Mouse (Mus musculus) heart, embryonic 13.5 days (tissue): ENCODE results near the gene Zfp334. TPM values are rescaled to one million over a fixed set of nuclear protein-coding genes. Genes with fewer than 3 reads are reported as not detected.

Experiments
- ATAC-seq: fragments of 200-750 bp; cut with Nextera tagmentation; 2 replicates; pipeline ENCODE4 v1.8.0; 2017; ENCODE audit warnings: moderate TSS enrichment; ENCODE audit not compliant: insufficient number of reproducible peaks, low FRiP score, low TSS enrichment; ENCODE audit errors: extremely low read depth
- H3K27ac ChIP-seq: fragments of 300-500 bp; sonication (generic); replicated peaks from 2 replicates; pipeline ENCODE4 v1.5.1; 2015; ENCODE audit warnings: moderate library complexity, mild to moderate bottlenecking, inconsistent platforms
- H3K27me3 ChIP-seq: fragments of 300-500 bp; sonication (generic); replicated peaks from 2 replicates; pipeline ENCODE4 v1.6.1; 2015; ENCODE audit warnings: mild to moderate bottlenecking, inconsistent platforms
- H3K36me3 ChIP-seq: fragments of 300-500 bp; sonication (generic); 2 replicates; pipeline ENCODE4 v1.6.1; 2015; ENCODE audit warnings: mild to moderate bottlenecking, inconsistent platforms
- H3K4me1 ChIP-seq: fragments of 300-500 bp; sonication (generic); 2 replicates; pipeline ENCODE4 v1.6.1; 2015; ENCODE audit warnings: inconsistent platforms
- H3K4me2 ChIP-seq: fragments of 300-500 bp; sonication (generic); 2 replicates; pipeline ENCODE4 v1.6.1; 2015; ENCODE audit warnings: inconsistent platforms, mild to moderate bottlenecking, moderate library complexity
- H3K4me3 ChIP-seq: fragments of 300-500 bp; sonication (generic); 2 replicates; pipeline ENCODE4 v1.5.1; 2015; ENCODE audit warnings: moderate library complexity, mild to moderate bottlenecking, inconsistent platforms
- H3K9ac ChIP-seq: fragments of 300-500 bp; sonication (generic); 2 replicates; pipeline ENCODE4 v1.6.1; 2015; ENCODE audit warnings: inconsistent platforms, mild to moderate bottlenecking, moderate library complexity
- H3K9me3 ChIP-seq: fragments of 300-500 bp; sonication (generic); 2 replicates; pipeline ENCODE4 v1.6.1; 2016; ENCODE audit warnings: inconsistent platforms
- WGBS: fragments of 180-500 bp; shearing (Covaris S2); methylation state at CpG from one replicate; pipeline ENCODE4 v1.1.7; 2015; ENCODE audit warnings: mixed read lengths; 5-methylcytosine and 5-hydroxymethylcytosine counted together
- polyA plus RNA-seq: library from polyadenylated mRNA; unstranded; fragments of >200 nt; fragmentation: Nextera tagmentation; extraction: Ambion mirVana; gene quantifications from 2 replicates; pipeline ENCODE4 v1.2.1, GENCODE M21; 2015

The Zfp334 gene
- polyA plus RNA-seq, 1 experiment from 2014 or later, result 5.1 TPM

DNA sequence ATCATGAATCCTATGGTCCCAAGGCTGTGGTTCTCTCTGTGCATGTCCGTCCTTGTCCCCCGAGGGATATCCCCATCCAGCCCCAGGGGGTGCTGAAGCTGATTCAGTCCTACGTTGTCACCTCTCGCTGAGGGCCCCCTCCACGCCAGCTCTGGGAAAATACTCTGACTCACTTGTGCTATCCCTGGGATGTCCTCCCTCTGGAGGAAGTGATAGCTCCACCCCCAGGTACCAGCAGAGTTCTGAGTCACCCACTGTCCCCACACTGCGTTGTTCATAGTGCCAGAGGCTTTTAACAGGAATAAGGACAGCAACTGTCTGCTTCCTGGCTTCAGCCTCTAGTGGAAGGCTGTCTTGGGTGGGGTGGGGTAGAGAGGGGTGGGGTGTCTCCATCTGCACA is 17.3 kb upstream of the Zfp334 start:
- WGBS, result 35% methylated on average over 6 of the region's 6 CpGs
- Histone ChIP-seq H3K27me3 (no peaks in the 10 kb centered on the region), H3K4me1 (peaks cover 26% of the 10 kb centered on the region), H3K9me3 (no peaks in the 10 kb centered on the region), H3K27ac (peak overlapping the region; percentile 48), H3K4me2 (no peak overlapping the region), H3K36me3 (no peaks in the 10 kb centered on the region), H3K9ac (no peak overlapping the region), H3K4me3 (no peak overlapping the region)
- no peak for ATAC-seq

DNA sequence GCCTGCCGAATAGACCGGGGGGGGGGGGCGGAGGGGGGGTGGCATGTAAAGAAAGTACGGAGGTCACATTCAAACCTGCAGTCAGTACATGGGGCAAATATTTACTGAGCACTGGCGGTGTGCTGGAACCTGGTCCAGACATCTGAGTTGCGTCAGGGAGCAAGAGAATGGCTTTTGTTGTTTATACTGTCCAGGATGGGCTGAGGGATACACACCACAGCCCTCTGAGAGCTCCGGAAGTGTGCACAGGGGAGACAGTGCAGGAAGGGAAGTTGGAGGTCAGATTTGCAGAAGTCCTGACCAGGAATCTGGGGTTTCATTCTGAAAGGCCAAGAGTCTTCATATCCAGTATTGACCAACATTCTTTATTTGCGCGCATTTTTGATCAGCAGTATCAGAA is 16.9 kb upstream of the Zfp334 start:
- H3K27ac ChIP-seq, result peak overlapping the region; percentile 48
- no peaks in the 10 kb centered on the region for H3K9me3 ChIP-seq
- WGBS, result 58% methylated on average over 9 of the region's 9 CpGs
- no peaks in the 10 kb centered on the region for H3K27me3 ChIP-seq
- H3K36me3 ChIP-seq, result no peaks in the 10 kb centered on the region
- peaks cover 26% of the 10 kb centered on the region for H3K4me1 ChIP-seq
- no peak overlapping the region for H3K4me2 ChIP-seq
- no peak overlapping the region for H3K4me3 ChIP-seq
- no peak overlapping the region for H3K9ac ChIP-seq
- ATAC-seq, result no peak

GRCm38 (mm10) chr2:165398164-165398785 is 10.2 kb upstream of the Zfp334 start:
- no peak overlapping the region for H3K4me3 ChIP-seq
- no peak overlapping the region for H3K9ac ChIP-seq

GRCm38 (mm10) chr2:165397502-165398163 is 9.6 kb upstream of the Zfp334 start:
- ATAC-seq, result no peak
- no peaks in the 10 kb centered on the region for H3K9me3 ChIP-seq
- H3K4me2 ChIP-seq, result no peak overlapping the region

More at GRCm38 (mm10) chr2:165398164-165398785, 10.2 kb upstream of the Zfp334 start:
- no peak for ATAC-seq
- H3K9me3 ChIP-seq, result no peaks in the 10 kb centered on the region
- no peak overlapping the region for H3K4me2 ChIP-seq
- no peak overlapping the region for H3K27ac ChIP-seq
- no peaks in the 10 kb centered on the region for H3K36me3 ChIP-seq
- H3K4me1 ChIP-seq, result peaks cover 21% of the 10 kb centered on the region
- 66% methylated on average over 14 of the region's 15 CpGs for WGBS
- no peaks in the 10 kb centered on the region for H3K27me3 ChIP-seq

DNA sequence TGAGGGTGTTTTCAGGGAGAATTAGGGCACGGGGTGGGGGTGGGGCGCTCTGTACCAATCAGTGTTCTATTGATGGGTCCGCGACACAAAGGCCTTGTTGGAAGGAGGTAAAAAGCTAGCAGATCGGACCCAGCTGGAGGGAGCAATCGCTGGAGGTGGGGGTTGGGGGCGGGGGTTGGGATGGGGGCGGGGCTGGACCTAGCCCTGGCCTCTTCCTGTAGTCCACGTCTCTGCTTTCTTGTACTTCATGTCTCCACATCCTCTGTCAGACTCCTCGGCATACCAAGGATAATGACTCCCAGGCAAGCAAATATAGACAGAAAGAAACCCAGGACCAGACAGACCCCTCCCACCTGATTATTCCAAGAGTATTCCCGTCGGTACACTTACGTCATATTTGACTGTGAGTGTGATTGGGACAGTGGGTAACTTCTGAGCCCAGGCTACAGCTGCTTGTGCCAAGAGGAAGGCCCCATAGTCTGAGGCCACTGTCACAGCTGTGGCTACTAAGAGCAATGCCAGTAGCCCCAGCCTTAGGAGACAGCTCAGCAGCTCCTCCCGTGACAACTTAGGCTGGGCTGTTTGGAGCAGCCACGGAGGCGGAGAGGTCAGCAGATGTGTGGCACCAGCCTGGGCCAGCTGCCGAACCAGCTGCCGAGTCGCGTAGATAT is 8.9 kb upstream of the Zfp334 start:
- Histone ChIP-seq H3K27ac (peak overlapping the region; percentile 22; the same call in 1 of the 2 replicates), H3K4me3 (no peak overlapping the region), H3K4me2 (peak overlapping the region; percentile 2; the same call in 1 of the 2 replicates), H3K9me3 (no peaks in the 10 kb centered on the region), H3K4me1 (peaks cover 20% of the 10 kb centered on the region), H3K27me3 (no peaks in the 10 kb centered on the region), H3K9ac (no peak overlapping the region), H3K36me3 (no peaks in the 10 kb centered on the region)
- WGBS, result 49% methylated on average over 20 of the region's 20 CpGs
- no peak for ATAC-seq

More at GRCm38 (mm10) chr2:165397502-165398163, 9.6 kb upstream of the Zfp334 start:
- peaks cover 21% of the 10 kb centered on the region for H3K4me1 ChIP-seq
- H3K27me3 ChIP-seq, result no peaks in the 10 kb centered on the region
- H3K9ac ChIP-seq, result no peak overlapping the region
- H3K27ac ChIP-seq, result peak overlapping the region; percentile 22; the same call in 1 of the 2 replicates
- 67% methylated on average over 23 of the region's 23 CpGs for WGBS
- H3K4me3 ChIP-seq, result no peak overlapping the region
- no peaks in the 10 kb centered on the region for H3K36me3 ChIP-seq

- 74% methylated on average over 4 of the region's 4 CpGs for WGBS
- Histone ChIP-seq H3K4me2 (no peak overlapping the region), H3K4me3 (no peak overlapping the region), H3K9ac (no peak overlapping the region), H3K36me3 (no peaks in the 10 kb centered on the region), H3K27ac (no peak overlapping the region), H3K4me1 (peaks cover 5% of the 10 kb centered on the region), H3K9me3 (no peaks in the 10 kb centered on the region), H3K27me3 (no peaks in the 10 kb centered on the region)
- ATAC-seq, result no peak
These were observed 4.1 kb upstream of the Zfp334 start for GRCm38 (mm10) chr2:165392156-165392555.

DNA sequence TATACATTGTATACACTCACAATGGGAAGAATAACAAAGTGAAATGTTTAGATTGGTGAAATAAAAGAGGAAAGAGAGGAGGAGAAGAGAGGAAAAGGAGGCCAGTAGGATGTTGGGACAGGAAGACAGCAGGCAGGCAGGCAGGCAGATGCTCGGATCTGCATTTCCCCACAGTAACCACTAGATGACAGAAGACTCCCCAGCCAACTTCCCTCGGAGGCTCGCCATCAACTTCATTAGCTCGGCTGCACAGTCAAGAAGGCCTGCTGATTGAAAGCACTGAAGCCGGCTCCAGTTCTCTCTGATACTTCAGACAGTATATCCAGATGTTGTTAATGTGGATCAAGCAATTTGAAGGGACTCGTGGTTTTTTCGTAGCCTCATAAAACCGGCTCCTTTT is 3.5 kb upstream of the Zfp334 start:
- H3K9ac ChIP-seq, result no peak overlapping the region
- ATAC-seq, result no peak

GRCm38 (mm10) chr2:165389299-165389952 is 1.4 kb upstream of the Zfp334 start:
- no peak overlapping the region for H3K4me3 ChIP-seq
- peaks cover 24% of the 10 kb centered on the region for H3K36me3 ChIP-seq
- H3K9ac ChIP-seq, result no peak overlapping the region
- H3K4me1 ChIP-seq, result peaks cover 21% of the 10 kb centered on the region
- H3K9me3 ChIP-seq, result no peaks in the 10 kb centered on the region
- no peak for ATAC-seq
- H3K27me3 ChIP-seq, result no peaks in the 10 kb centered on the region
- WGBS, result 68% methylated on average over 6 of the region's 6 CpGs
- H3K4me2 ChIP-seq, result no peak overlapping the region
- H3K27ac ChIP-seq, result no peak overlapping the region

More for the DNA sequence above, 3.5 kb upstream of the Zfp334 start:
- 13% methylated on average over 8 of the region's 8 CpGs for WGBS
- H3K4me3 ChIP-seq, result no peak overlapping the region
- H3K9me3 ChIP-seq, result no peaks in the 10 kb centered on the region
- H3K4me1 ChIP-seq, result peaks cover 9% of the 10 kb centered on the region
- no peak overlapping the region for H3K27ac ChIP-seq
- H3K4me2 ChIP-seq, result no peak overlapping the region
- peaks cover 2% of the 10 kb centered on the region for H3K36me3 ChIP-seq
- H3K27me3 ChIP-seq, result no peaks in the 10 kb centered on the region

- Histone ChIP-seq H3K36me3 (peaks cover 44% of the 10 kb centered on the region), H3K4me3 (peak overlapping the region; percentile 81), H3K4me1 (peaks cover 21% of the 10 kb centered on the region), H3K27ac (peak overlapping the region; percentile 90), H3K9ac (peak overlapping the region; percentile 92), H3K9me3 (no peaks in the 10 kb centered on the region), H3K27me3 (no peaks in the 10 kb centered on the region), H3K4me2 (peak overlapping the region; percentile 79)
- no peak for ATAC-seq
- WGBS, result 19% methylated on average over 4 of the region's 4 CpGs
These were observed 689 bp downstream of the Zfp334 start for GRCm38 (mm10) chr2:165387370-165387769.

GRCm38 (mm10) chr2:165380050-165380449 is 8.0 kb downstream of the Zfp334 start:
- Histone ChIP-seq H3K9me3 (peaks cover 25% of the 10 kb centered on the region), H3K9ac (no peak overlapping the region), H3K27ac (no peak overlapping the region), H3K27me3 (no peaks in the 10 kb centered on the region), H3K4me1 (peaks cover 10% of the 10 kb centered on the region), H3K4me2 (no peak overlapping the region), H3K36me3 (peaks cover 92% of the 10 kb centered on the region), H3K4me3 (no peak overlapping the region)
- WGBS, result 95% methylated on average over 25 of the region's 25 CpGs
- no peak for ATAC-seq

DNA sequence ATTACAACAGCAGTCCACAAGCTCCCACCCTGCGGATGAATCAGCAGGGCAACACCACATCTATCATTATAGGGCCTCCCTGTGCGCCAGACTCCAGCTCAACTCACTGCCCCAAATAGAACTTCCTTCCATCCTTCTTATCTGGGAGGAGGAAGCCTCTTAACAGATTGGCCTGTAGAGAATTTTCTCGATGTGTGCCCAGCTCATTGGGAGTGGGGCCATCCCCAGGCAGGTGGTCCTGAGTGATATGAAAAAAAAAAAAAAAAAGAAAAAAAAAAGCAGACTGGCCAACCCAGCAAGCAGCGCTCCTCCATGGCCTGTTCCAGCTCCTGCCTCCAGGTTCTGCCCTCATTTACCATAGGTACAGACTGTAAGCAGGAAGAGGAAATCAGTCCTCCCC is 12.1 kb downstream of the Zfp334 start:
- no peak overlapping the region for H3K27ac ChIP-seq
- H3K27me3 ChIP-seq, result no peaks in the 10 kb centered on the region
- 34% methylated on average over 4 of the region's 4 CpGs for WGBS
- H3K4me1 ChIP-seq, result peaks cover 10% of the 10 kb centered on the region
- no peak overlapping the region for H3K4me3 ChIP-seq
- no peak overlapping the region for H3K4me2 ChIP-seq
- peaks cover 61% of the 10 kb centered on the region for H3K36me3 ChIP-seq
- ATAC-seq, result no peak
- no peak overlapping the region for H3K9ac ChIP-seq
- peaks cover 19% of the 10 kb centered on the region for H3K9me3 ChIP-seq
